Mouse (Mus musculus): ENCODE data around the gene Chst3. TPM values are rescaled to one million over a fixed set of nuclear protein-coding genes. Genes with fewer than 3 reads are reported as not detected.
"Not testable (repeated sequence)": the region's sequence is repeated elsewhere in the genome, so short reads cannot be mapped to it uniquely, and the experiment has no call there.

Gene Chst3
- polyA plus RNA-seq, 1 experiment from 2014 or later: 2.5 TPM

- Histone ChIP-seq H3K27me3 (no peaks in the 10 kb centered on the region), H3K27ac (replicated peaks) (no peak overlapping the region), H3K9ac (replicated peaks) (no peak overlapping the region), H3K4me2 (replicated peaks) (no peak overlapping the region), H3K4me3 (no peak overlapping the region), H3K36me3 (no peaks in the 10 kb centered on the region), H3K9me3 (no peaks in the 10 kb centered on the region), H3K4me1 (no peaks in the 10 kb centered on the region)
- ATAC-seq (ENCODE audit: low FRiP score, low read depth): no peak
- 78% methylated on average over 4 of the region's 4 CpGs for WGBS
Measured at GRCm38 (mm10) chr10:60227666-60228065, 8.6 kb upstream of the Chst3 start.

GRCm38 (mm10) chr10:60224601-60225000 is 5.5 kb upstream of the Chst3 start:
- Histone ChIP-seq H3K4me3 (no peak overlapping the region), H3K9me3 (no peaks in the 10 kb centered on the region), H3K27me3 (peaks cover 8% of the 10 kb centered on the region; the same call in 1 of the 2 replicates), H3K36me3 (no peaks in the 10 kb centered on the region), H3K4me1 (peaks cover 6% of the 10 kb centered on the region; the same call in 1 of the 2 replicates), H3K9ac (replicated peaks) (no peak overlapping the region), H3K4me2 (replicated peaks) (no peak overlapping the region), H3K27ac (replicated peaks) (no peak overlapping the region)
- no peak for ATAC-seq (ENCODE audit: low FRiP score, low read depth)
- WGBS: 84% methylated on average over 2 of the region's 2 CpGs

- not testable (repeated sequence) for H3K9ac ChIP-seq (replicated peaks); H3K9me3 ChIP-seq; H3K36me3 ChIP-seq; H3K4me3 ChIP-seq; H3K4me2 ChIP-seq (replicated peaks); ATAC-seq (ENCODE audit: low FRiP score, low read depth); H3K27ac ChIP-seq (replicated peaks)
- WGBS: 96% methylated on average over 5 of the region's 5 CpGs
- Histone ChIP-seq H3K27me3 (peaks cover 33% of the 10 kb centered on the region), H3K4me1 (peaks cover 32% of the 10 kb centered on the region)
Measured at GRCm38 (mm10) chr10:60221571-60222259, 2.7 kb upstream of the Chst3 start.

GRCm38 (mm10) chr10:60220607-60221006 is 1.5 kb upstream of the Chst3 start:
- H3K9me3 ChIP-seq: no peaks in the 10 kb centered on the region
- no peaks in the 10 kb centered on the region for H3K36me3 ChIP-seq
- ATAC-seq (ENCODE audit: low FRiP score, low read depth): no peak
- H3K4me1 ChIP-seq: peaks cover 35% of the 10 kb centered on the region
- 89% methylated on average over 4 of the region's 4 CpGs for WGBS
- H3K27me3 ChIP-seq: peaks cover 35% of the 10 kb centered on the region
- H3K4me2 ChIP-seq (replicated peaks): no peak overlapping the region
- no peak overlapping the region for H3K9ac ChIP-seq (replicated peaks)
- H3K4me3 ChIP-seq: no peak overlapping the region
- no peak overlapping the region for H3K27ac ChIP-seq (replicated peaks)

- ATAC-seq (ENCODE audit: low FRiP score, low read depth): no peak
- H3K4me2 ChIP-seq (replicated peaks): peak overlapping the region; percentile 93
- WGBS: 75% methylated on average over 5 of the region's 5 CpGs
- no peak overlapping the region for H3K9ac ChIP-seq (replicated peaks)
- peaks cover 35% of the 10 kb centered on the region for H3K27me3 ChIP-seq
- H3K9me3 ChIP-seq: no peaks in the 10 kb centered on the region
- H3K4me1 ChIP-seq: peaks cover 40% of the 10 kb centered on the region
- no peaks in the 10 kb centered on the region for H3K36me3 ChIP-seq
- no peak overlapping the region for H3K27ac ChIP-seq (replicated peaks)
- H3K4me3 ChIP-seq: no peak overlapping the region
Measured at GRCm38 (mm10) chr10:60220042-60220523, 1.0 kb upstream of the Chst3 start.

GRCm38 (mm10) chr10:60218033-60218590 is 948 bp downstream of the Chst3 start:
- Histone ChIP-seq H3K4me1 (peaks cover 47% of the 10 kb centered on the region), H3K9ac (replicated peaks) (peak overlapping the region; percentile 83), H3K4me3 (peak overlapping the region; percentile 73), H3K27me3 (peaks cover 35% of the 10 kb centered on the region), H3K4me2 (replicated peaks) (peak overlapping the region; percentile 93), H3K27ac (replicated peaks) (peak overlapping the region; percentile 54; the same call in 1 of the 2 replicates), H3K9me3 (no peaks in the 10 kb centered on the region), H3K36me3 (no peaks in the 10 kb centered on the region)
- no peak for ATAC-seq (ENCODE audit: low FRiP score, low read depth)
- 4% methylated on average over 18 of the region's 18 CpGs for WGBS

GRCm38 (mm10) chr10:60216331-60217095 is 2.5 kb downstream of the Chst3 start:
- WGBS: 88% methylated on average over 11 of the region's 11 CpGs
- H3K36me3 ChIP-seq: no peaks in the 10 kb centered on the region
- peaks cover 61% of the 10 kb centered on the region for H3K4me1 ChIP-seq
- H3K27ac ChIP-seq (replicated peaks): no peak overlapping the region
- H3K4me3 ChIP-seq: no peak overlapping the region
- peaks cover 35% of the 10 kb centered on the region for H3K27me3 ChIP-seq
- ATAC-seq (ENCODE audit: low FRiP score, low read depth): no peak
- no peak overlapping the region for H3K4me2 ChIP-seq (replicated peaks)
- no peak overlapping the region for H3K9ac ChIP-seq (replicated peaks)
- H3K9me3 ChIP-seq: no peaks in the 10 kb centered on the region

GRCm38 (mm10) chr10:60215077-60215960 is 3.7 kb downstream of the Chst3 start:
- ATAC-seq (ENCODE audit: low FRiP score, low read depth): no peak
- Histone ChIP-seq H3K4me2 (replicated peaks) (no peak overlapping the region), H3K4me3 (no peak overlapping the region), H3K9ac (replicated peaks) (no peak overlapping the region), H3K36me3 (no peaks in the 10 kb centered on the region), H3K27ac (replicated peaks) (no peak overlapping the region), H3K4me1 (peaks cover 71% of the 10 kb centered on the region), H3K27me3 (peaks cover 34% of the 10 kb centered on the region), H3K9me3 (no peaks in the 10 kb centered on the region)
- 76% methylated on average over 14 of the region's 14 CpGs for WGBS

GRCm38 (mm10) chr10:60212589-60213379 is 6.3 kb downstream of the Chst3 start:
- 38% methylated on average over 11 of the region's 11 CpGs for WGBS
- no peaks in the 10 kb centered on the region for H3K36me3 ChIP-seq
- H3K9ac ChIP-seq (replicated peaks): no peak overlapping the region
- H3K4me2 ChIP-seq (replicated peaks): no peak overlapping the region
- H3K27me3 ChIP-seq: peaks cover 13% of the 10 kb centered on the region
- H3K4me3 ChIP-seq: no peak overlapping the region
- ATAC-seq (ENCODE audit: low FRiP score, low read depth): no peak
- H3K4me1 ChIP-seq: peaks cover 67% of the 10 kb centered on the region
- 0 out of 2 replicates have a peak overlapping the region, but pooled peaks have one; percentile 11 for H3K27ac ChIP-seq (replicated peaks)
- no peaks in the 10 kb centered on the region for H3K9me3 ChIP-seq

GRCm38 (mm10) chr10:60211501-60212005 is 7.5 kb downstream of the Chst3 start:
- peaks cover 60% of the 10 kb centered on the region for H3K4me1 ChIP-seq
- H3K4me3 ChIP-seq: no peak overlapping the region
- no peak overlapping the region; the same call in 1 of the 2 replicates for H3K9ac ChIP-seq (replicated peaks)
- no peaks in the 10 kb centered on the region for H3K9me3 ChIP-seq
- H3K36me3 ChIP-seq: no peaks in the 10 kb centered on the region
- no peak overlapping the region for H3K27ac ChIP-seq (replicated peaks)
- 77% methylated on average over 8 of the region's 8 CpGs for WGBS
- no peak for ATAC-seq (ENCODE audit: low FRiP score, low read depth)
- peaks cover under 1% of the 10 kb centered on the region; the same call in 1 of the 2 replicates for H3K27me3 ChIP-seq
- no peak overlapping the region for H3K4me2 ChIP-seq (replicated peaks)

GRCm38 (mm10) chr10:60210468-60210867 is 8.6 kb downstream of the Chst3 start:
- Histone ChIP-seq H3K36me3 (no peaks in the 10 kb centered on the region), H3K4me1 (peaks cover 56% of the 10 kb centered on the region), H3K9me3 (no peaks in the 10 kb centered on the region), H3K4me2 (replicated peaks) (no peak overlapping the region), H3K27me3 (no peaks in the 10 kb centered on the region), H3K27ac (replicated peaks) (no peak overlapping the region), H3K9ac (replicated peaks) (no peak overlapping the region), H3K4me3 (no peak overlapping the region)
- 66% methylated on average over 2 of the region's 2 CpGs for WGBS
- ATAC-seq (ENCODE audit: low FRiP score, low read depth): no peak

All from midbrain, embryonic 12.5 days (tissue).